ENCODE assay signal across 15 mouse cellular contexts in the genomic region with DNA sequence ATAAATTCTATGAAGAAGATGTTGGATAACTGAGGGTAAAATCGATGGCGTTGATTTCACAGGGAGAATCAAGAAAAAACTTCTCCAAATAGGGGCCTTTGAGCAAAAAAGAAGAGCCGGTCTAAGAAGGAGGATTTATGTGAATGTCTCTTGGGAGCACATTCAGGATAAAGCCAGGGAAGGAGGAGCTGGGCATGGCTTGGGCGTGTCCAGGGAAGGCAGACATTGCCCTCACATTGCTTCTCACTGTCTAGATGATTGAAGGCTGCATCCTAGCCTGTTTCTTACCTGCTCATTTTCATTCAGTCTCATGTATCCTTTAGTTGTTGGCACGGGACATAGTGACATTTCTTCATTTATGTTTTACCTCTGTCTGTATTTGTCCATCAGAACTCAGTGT.
"Had no signal": no experiment of that assay in that cellular context is flagged by ENCODE, and none has a peak within 500 bp of the region (broad histone marks: within the 10 kb centered on the region; RNA-seq: fewer than 3 reads in every experiment).

No protein-coding gene starts in this region.

- H3K27me3 ChIP-seq: kidney, embryonic 15.5 days; liver, embryonic 15.5 days; stomach, embryonic 15.5 days had no signal

- ATAC-seq: lung, postnatal 0 days had no signal

- H3K27ac ChIP-seq: kidney, embryonic 15.5 days; left cerebral cortex, adult 2 months; limb, embryonic 10.5 days; liver, embryonic 15.5 days; midbrain, embryonic 10.5 days; neural tube, embryonic 15.5 days; stomach, embryonic 15.5 days had no signal

- H3K36me3 ChIP-seq: kidney, embryonic 15.5 days; limb, embryonic 10.5 days; liver, embryonic 15.5 days; midbrain, embryonic 10.5 days; midbrain, embryonic 15.5 days; neural tube, embryonic 15.5 days; stomach, embryonic 15.5 days had no signal

- H3K9ac ChIP-seq: kidney, embryonic 15.5 days; liver, embryonic 15.5 days; midbrain, embryonic 15.5 days; neural tube, embryonic 15.5 days; stomach, embryonic 15.5 days had no signal

- H3K9me3 ChIP-seq: kidney, embryonic 15.5 days; limb, embryonic 10.5 days; liver, embryonic 15.5 days; midbrain, embryonic 10.5 days; midbrain, embryonic 15.5 days; neural tube, embryonic 15.5 days; stomach, embryonic 15.5 days had no signal

- H3K4me1 ChIP-seq: liver, embryonic 15.5 days had no signal

- H3K4me3 ChIP-seq: kidney, embryonic 15.5 days; left cerebral cortex, adult 2 months; limb, embryonic 10.5 days; liver, embryonic 15.5 days; midbrain, embryonic 10.5 days; midbrain, embryonic 15.5 days; neural tube, embryonic 15.5 days; stomach, embryonic 15.5 days had no signal

- H3K4me2 ChIP-seq: kidney, embryonic 15.5 days; liver, embryonic 11.5 days; liver, embryonic 15.5 days; stomach, embryonic 15.5 days had no signal

- DNase-seq: kidney, adult 18-20 months; kidney, postnatal 14 days; lung, adult 2 months; lung, postnatal 36 days; thymus, postnatal 4 days had no signal
